Mouse (Mus musculus): ENCODE measurements around the gene Zfp668.
A peak's percentile ranks its signal among the peaks of the same experiment; 100 is the strongest.
"Not testable (repeated sequence)": the region's sequence is repeated elsewhere in the genome, so short reads cannot be mapped to it uniquely, and the experiment has no call there.

Gene Zfp668

DNA sequence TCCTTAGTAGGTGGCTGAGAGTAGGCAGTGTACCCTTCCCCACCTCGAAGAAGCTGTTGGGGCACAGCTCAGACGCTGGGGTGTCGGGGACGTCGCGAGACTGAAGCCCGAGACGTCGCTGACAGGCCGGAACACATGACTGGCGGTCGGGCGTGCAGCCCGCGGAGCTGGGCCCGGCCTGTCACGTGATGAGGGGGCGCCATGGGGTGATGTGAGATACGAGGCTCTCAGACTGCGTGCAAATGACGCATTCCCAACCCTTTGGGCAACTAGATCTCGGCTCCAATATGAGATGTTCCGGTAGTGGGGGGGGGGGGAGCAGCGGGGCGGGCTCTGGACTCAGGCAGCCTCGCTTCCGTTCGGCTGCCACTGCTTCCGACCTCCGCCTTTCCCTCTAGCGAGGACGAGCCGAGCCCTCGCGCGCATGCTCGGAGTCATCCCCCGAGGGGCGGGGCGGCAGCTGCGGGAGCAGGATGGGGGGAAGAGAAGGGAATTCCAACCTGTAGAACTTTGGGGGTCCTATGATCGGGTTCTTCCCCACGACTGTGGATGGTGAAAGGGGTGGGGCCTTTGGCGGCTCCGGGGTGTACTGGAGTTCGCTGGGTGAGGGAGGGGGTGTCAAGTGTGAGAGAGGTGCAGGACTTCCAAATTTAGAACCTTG lies 35.2 kb downstream of the Zfp668 start:
- DNase-seq (ENCODE audit: low spot score), result peak; percentile 94

DNA sequence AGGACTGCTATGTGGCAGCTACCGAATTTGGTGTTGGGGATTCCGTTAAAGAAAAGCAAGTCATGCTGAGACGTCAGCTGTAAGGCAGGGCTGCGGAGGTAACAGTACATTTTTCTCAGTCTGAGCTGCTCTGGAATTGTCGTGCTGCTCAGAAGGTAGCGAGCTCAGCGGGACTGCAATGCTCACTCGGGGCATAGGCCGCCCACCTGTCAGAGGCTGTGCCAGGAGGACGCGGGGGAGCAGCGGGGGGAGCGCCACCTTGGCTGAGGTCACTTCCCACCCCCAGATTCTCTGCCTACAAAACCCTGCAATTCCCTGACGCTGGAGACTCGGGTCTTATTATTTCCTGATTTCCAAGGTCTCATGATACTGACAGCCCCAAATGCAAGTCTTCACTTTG lies 35.7 kb downstream of the Zfp668 start:
- DNase-seq (ENCODE audit: low spot score), result no peak

DNA sequence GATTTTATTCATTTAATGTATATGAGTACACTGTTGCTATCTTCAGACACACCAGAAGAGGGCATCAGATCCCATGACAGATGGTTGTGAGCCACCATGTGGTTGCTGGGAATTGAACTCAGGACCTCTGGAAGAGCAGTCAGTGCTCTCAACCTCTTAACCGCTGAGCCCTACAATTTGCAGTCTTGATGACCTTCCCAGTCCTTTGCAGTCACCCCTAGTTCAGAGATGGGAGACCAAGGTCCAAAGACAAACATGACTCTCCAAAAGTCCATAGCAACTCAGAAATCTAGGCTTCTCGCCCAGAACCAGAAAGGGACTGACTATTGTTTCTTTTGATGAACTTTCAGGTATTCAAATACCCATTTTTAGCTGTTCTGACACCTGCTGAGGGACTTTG lies 36.6 kb downstream of the Zfp668 start:
- DNase-seq (ENCODE audit: low spot score), result not testable (repeated sequence)

DNA sequence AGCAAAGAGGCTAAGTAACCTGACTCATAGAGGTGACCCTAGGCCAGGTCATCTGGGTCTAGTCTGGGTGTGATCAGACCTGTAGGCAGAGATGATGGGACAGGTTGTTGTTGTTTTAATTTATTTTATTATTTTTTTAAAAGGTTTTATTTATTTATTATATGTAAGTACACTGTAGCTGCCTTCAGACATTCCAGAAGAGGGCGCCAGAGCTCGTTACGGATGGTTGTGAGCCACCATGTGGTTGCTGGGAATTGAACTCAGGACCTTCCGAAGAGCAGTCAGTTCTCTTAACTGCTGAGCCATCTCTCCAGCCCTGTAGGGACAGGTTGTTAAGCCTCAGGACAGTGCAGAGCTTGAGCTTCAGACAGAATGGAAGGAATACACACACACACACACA lies 38.8 kb downstream of the Zfp668 start:
- DNase-seq (ENCODE audit: low spot score), result not testable (repeated sequence)

DNA sequence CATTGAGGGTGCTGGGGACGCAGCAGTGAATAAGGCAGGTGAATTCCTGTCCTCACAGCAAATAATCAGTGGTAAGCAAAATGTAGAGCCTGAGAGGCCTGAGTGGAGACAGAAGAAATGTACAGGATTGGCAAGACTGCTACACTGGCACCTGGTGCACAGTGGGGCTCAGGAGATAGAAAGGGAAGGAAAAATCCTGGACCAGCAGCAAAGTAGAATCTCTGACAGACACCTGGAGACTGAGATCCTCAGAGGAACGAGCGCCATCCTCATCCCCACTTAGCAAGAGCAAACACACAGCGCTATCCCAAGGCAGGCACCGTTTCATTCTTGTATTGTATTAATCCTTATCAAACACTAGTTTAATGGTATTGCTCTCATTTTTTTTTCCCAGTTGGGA lies 39.2 kb downstream of the Zfp668 start:
- DNase-seq (ENCODE audit: low spot score), result no peak

DNA sequence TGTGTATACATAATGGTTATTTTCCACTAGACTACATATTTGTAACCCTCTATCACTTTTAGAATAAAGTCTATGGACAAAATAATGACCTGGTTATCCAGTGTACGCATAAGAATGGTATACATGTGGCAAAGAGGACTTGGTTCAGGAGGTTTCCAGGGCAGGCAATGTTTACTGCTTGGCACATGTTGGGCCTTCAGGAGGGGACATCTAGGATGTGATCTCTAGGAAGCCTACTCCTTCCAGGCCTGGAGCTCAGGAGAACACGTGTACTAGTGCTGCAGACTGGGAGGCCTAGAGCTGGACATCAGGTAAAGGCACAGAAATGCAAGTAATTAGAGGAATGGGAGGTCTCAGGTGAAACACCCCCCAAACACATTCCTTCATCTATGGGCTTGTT lies 41.1 kb downstream of the Zfp668 start:
- no peak for DNase-seq (ENCODE audit: low spot score)

DNA sequence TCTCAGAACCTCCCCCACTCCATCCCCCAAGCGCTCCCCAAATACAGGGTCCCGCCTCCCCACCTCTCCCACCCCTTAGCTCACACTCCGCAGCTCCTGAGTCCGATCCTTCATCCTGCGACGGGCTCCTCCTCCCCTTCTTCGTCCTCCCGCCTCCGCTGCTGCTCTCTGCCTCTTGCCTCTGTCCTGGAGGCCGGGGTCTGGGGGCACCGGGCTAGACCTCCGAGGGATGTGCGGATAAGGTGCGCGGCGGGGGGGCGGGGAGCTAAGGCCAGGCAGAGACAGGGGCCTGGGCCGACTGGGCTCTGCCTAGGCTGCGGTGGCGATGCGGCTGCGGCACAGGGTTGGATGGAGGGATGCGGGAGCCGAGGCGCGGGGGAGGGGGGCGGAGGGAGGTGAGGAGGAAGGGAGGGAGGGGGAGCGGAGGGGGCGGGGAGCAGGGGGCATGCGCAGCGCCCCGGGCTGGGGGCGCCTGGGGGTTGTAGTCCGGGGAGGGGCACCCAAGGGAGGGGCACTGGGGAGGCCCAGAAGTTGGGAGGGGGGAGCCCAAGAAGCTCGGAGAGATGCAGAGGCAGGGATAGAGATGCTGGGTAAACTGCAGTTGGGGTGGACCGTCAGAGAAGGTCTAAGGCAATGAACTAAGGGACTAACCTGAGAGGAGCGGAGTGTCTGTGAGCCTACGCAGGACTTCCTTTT lies 52.3 kb downstream of the Zfp668 start, which contains the start of the genes Stx4a and Stx1b:
Stx4a (plus strand) TSS at position 119 of the 696 bp plus-strand sequence.
Stx1b (minus strand) TSS at position 374 of the 696 bp plus-strand sequence.
- no peak for DNase-seq (ENCODE audit: low spot score)

DNA sequence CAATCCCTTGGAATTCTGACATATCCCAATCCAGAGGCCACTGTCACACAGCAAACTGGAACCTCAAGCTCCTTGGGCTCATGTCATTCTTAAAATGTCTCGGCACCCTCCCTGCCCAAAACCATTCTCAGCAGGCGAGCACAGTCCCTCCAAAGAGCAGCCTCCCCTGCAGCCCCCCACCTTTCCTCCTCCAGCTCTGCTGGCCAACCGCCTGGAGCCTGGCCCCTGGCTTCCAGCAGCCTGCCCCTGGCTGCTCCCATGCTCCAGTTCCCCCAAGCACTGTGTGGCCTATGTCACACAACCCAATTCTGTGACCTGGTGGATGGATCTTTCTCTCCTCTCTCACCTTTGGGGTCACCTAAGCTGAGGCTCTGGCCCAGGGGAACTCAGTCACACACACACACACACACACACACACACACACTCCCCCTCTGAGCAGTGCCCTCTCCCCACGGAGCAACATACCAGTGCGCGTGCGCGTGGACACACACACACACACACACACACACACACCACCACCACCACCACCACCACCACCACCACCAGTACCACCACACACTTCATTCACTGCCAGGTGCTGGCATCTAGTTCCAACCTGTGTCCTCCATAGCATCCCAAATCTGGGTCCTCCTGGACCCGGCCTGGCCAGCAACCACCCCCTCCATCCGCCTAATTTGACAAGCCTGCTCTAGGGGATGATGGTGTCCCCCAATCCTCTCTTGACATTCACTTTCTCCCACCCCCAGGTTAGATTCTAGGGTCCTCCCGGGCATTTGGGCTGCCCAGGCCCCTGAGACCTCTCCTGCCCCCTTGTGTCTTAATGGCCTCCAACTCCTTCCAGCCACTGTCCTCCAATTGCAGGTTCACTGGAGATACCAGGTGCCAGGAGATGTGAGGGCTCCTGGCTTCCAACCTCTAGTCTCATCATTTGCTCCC lies 53.1 kb downstream of the Zfp668 start:
- DNase-seq (ENCODE audit: low spot score), result no peak

DNA sequence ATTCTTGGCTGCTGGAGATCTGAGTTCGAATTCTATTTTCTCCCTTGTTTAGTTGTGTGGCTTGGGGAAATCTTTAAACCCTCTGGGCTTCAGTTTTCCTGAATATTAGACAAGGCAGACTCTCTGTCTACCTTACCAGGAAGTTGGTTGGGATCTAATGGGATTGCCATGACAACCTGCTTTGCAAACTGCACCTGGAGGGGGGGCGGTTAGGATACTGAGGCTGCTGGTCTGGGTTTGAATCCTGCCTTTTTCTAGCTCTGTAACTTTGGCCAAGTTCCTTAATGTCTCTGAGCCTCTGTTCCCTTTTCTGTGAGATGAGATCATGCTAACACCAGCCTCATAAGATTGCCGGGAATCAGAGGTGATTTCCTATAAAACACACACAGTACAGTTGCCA lies 54.1 kb downstream of the Zfp668 start:
- no peak for DNase-seq (ENCODE audit: low spot score)

DNA sequence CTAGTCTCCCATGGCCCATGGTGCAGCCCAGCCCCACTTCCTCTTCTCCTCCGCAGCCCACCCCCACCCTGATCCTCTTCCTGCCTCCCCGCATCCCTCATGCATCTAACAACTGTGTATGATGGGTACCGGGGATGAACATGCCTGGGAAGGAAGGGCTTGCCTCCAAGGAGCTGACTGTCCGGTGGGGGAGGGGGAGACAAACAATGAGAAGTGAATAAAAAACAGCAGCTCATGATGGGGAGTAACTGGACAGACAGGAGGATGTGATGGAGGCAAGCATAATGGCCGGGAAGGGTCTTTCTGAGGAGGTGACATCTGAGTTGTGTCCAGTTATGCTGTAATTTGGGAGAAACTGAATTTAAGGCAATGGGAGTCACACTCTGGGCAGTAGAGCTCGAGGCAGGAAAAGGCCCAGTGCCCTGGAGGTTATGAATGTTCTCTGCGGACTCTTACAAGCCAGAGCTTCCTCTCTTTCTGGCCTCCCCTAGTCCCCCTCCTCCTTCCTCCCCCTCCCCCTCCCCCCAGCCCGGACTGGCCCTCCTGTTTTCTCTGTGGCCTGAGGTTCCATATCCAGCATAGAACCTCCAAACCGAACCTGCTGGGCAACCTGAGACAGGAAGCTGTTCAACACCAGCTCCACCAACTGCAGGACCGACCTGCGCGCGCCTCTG lies 55.7 kb downstream of the Zfp668 start:
- DNase-seq (ENCODE audit: low spot score), result no peak

DNA sequence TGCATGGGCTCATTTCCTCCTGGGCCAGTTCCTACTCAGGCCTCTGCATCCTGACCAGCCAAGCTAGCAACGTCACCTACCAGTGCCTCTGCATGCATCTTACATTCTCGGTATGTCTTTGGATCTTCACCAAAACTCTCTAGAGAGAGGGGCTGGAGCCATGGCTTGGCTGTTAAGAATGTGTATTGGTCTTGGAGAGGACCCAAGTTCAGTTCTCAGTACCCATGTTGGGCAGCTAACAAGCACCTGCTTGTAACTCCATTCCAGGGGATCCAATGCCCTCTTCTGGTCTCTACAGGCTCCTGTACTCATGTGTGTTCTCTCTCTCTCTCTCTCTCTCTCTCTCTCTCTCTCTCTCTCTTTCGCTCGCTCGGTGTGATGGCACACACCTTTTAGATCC lies 58.9 kb downstream of the Zfp668 start:
- DNase-seq (ENCODE audit: low spot score), result no peak

DNA sequence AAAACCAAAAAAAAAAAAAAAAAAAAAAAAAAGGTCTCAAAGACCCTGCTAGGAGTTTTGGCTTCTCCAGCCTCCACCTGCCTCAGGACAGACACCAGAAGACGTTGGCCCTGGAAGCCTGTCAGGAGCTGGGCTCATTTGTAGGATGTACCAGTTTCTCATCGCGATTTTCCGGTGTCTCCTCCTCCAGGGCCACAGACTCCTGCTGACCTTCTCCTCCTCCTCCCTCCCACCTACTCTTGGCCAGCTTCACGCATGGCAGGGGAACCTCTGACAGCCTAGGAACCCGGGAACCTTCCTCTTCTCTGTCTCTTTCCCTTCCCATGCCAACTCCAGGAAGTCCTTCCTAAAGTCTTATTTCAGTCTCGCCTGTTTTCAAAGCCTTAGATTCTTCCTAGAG lies 59.6 kb downstream of the Zfp668 start:
- no peak for DNase-seq (ENCODE audit: low spot score)

DNA sequence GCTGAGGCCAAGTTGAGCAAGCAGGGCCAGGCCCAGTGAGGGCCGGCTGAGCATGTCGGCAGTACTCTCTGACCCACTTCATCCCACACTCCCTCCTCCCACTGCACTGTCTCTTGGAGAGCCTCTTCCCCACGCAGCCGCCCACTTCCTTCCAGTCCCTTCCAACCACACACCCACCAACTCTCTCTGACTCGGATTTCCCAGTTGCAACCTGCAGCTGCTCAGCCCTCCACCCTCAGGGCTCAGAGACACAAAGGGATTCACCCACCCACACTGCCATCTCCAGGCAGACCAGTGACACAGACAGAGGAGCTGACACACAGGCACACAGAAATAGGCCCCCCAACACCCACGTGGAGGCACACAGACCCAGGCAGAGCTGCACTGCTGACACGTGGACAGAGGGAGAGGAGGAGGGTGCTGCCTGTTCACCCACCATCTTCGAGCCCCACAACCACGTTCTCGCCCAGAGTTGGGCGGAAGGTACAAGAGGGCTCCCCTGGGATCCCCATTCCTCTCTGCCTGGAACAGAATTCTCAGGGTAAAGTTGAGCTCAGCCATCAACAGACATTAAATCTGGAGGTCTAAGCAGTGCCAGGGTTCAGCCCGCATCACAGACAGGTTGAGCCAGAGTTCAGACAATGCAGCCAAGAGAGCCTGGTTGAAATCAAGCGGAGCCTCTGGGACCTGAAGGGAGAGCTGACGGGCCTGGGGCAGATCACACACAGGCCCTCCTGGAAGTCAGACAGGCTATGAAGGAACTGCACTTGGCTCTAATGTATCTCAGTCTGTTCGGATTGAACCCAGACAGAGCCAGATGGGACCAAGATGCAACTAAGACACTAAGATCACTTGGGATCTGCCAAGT lies 60.4 kb downstream of the Zfp668 start:
- DNase-seq (ENCODE audit: low spot score), result peak; percentile 66

DNA sequence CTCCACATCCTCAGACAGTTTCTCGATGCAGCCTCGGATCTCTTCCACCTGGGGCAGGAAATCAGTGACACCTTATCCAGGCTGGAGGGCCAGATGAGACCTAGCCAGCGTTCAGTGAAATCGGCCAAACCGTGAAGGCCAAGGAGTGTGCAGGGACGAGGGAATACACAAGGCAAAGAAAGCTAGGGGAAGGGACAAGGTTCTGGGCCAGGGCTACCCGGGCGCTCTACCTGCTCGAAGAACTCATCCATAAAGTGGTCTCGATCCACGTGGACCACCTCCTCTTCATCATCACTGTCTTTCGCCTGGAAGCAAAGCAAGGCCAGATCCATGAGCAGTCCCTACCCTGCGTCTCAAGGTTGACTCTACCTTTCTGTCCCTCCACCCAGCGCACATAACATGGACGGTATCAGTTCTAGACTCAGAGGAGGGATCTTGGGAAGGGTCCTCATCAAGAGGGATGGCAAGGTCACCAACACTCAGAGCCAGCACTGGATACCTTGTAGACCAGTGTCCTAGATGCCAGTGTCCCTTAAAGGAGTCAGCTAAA lies 61.4 kb downstream of the Zfp668 start:
- DNase-seq (ENCODE audit: low spot score), result no peak

DNA sequence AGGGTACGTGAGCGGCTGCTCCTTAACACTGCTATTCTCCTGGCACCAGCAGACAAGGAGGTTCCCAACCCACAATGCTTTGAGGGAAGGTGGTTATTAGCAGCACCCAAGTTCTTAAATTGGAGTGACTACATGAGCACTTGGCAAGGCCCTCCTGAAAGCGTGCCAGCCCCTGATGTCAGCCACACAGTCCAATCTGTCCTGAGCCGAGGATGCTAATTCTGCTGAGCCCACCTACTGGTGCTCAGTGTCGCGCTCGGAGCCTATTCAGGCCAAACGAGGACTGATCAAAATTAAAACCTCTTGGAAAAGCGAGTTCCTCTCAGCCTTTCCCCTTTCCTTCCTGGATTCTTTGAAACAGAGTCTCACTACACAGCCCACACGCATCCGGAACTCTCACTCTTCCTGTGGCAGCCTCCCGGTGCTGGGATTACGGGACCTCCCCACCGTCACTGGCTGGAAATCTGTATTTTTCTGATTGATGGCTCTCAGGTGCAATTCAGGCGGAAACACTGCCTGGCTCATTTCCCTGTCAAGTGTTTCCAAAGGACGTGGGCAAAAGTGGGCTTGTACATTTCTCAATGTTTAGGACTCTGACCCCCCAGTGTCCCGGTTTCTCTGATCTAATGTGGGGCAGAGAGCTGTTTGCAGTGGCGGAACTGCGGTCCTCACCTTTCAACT lies 62.2 kb downstream of the Zfp668 start:
- peak; percentile 41 for DNase-seq (ENCODE audit: low spot score)

DNA sequence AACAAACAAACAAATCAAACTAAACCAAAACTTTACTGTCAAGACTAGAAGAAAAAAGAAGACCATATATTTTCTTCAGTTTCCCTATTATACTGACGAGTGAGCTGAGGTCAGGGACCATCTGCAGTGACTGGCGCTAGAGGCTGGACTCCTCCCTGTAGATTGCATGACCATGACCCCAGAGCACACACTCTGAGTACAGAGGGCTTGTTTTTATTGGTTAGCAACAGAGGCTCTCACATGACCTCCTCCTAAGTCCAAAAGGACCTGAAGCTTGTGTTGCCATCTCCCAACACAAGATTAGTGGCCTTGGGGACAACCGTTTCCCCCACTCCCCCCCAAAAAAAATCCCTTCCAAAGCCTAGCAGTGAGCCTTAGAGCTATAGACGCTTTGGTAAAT lies 62.8 kb downstream of the Zfp668 start:
- DNase-seq (ENCODE audit: low spot score), result no peak

All from lung, postnatal 25 days (tissue).